Mouse (Mus musculus) c-Kit-positive CD71-positive TER-119-positive erythroid progenitor cells, embryonic 14.5 days (primary cell): ENCODE measurements at regions not wholly inside any gene's neighbourhood (a gene's known extent, or its start where the extent isn't known, plus 50 kb on each side); places are given as distances from the start of the nearest gene placed in this dataset.

Experiments used
- DNase-seq: peaks from one replicate; pipeline ENCODE4 v3.0.0-alpha.2; 2013; ENCODE audit warnings: low spot score

DNA sequence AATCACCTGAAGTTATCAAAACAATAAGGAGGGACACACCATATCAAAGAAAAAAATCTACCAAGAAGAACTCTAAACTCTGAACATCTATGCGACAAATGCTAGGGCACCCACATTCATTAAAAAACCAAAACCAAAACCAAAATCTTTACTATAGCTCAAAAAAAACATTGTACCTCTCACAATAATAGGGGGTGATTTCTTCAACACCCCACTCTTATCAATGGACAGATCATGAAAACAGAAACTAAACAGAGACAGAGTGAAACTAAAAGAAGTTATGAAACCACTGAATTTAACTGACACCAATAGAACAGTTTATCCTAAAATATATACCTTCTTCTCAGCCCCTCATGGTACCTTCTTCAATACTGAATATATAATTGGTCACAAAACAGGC, 1314.5 kb upstream of the Gm7489 start:
- DNase-seq, result no peak

DNA sequence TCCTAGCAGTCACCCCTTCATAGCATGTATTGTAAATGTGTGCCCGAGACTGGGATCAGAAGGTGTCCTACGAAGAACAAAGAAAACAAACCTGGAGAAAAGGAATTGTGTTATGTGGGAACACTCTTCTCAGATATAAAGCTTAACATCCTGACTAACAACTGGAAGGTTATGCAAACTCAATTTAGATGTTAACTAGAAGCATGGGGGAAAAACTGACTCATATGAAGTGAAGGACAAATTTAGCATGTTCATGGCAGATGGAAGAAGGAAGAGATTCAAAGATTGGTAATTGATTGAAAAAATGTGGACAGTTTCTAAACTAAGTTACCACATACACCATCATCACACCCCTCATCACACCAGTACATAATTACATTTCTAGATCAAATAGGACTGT, 1307.1 kb upstream of the Gm7489 start:
- DNase-seq, result no peak

- DNase-seq, result no peak
These were observed 1295.3 kb upstream of the Gm7489 start for GRCm38 (mm10) chr15:52589391-52589790.

DNA sequence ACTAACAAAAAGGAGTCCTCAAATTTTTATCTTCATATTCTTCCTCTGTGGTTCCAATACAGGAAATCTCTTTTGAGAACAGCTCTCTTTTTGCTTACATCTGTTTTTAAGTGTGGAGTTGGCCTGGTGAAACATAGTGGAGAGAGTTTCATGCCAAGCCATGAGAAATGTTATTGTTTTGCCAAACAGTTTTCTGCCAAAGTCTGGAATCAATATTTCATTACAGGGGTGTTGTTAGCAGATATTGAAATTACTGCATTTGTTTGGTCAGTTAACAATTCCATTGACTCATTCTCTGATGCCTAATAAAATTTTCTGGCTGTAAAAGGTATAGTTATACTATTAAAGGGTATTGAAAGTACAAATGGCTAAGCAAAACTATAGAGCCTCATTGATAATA, 1285.2 kb upstream of the Gm7489 start:
- DNase-seq, result no peak

DNA sequence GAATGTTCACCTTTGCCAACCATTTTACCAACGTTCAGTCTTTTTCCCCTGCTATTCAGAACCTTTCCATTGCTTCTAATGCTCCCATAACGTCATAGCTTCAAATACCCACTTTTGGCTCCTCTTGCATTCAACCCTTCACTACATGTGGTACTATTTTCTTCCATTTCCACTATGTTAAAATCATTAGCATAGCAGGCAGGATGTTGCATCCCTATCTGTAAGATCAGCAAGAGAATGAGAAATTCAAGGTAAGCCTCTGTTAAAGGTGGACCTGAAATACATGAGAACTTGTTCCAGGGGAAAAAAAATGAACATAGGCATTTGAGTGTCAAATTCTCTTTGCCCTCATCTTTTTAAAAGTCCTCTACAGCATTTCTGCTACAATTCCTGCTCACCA, 1284.7 kb upstream of the Gm7489 start:
- DNase-seq, result no peak

DNA sequence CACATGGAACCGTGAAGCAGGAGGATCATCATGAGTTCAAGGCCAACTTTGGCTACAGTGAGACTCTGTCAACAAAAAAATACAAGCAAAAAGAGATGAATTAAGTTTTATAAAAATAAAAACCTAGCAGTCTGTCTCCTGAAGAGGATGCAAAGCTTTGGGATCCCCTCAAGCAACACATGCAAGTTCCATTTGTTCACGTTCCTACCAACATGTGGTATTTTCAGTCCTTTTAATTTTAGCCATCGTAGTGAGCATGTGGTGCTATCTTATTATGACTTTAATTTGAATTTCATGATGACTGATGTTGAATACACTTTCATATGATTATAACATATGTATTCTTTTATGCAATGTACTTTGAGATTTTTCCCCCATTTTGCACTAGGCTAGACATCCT, 1244.9 kb upstream of the Gm7489 start:
- DNase-seq, result no peak

DNA sequence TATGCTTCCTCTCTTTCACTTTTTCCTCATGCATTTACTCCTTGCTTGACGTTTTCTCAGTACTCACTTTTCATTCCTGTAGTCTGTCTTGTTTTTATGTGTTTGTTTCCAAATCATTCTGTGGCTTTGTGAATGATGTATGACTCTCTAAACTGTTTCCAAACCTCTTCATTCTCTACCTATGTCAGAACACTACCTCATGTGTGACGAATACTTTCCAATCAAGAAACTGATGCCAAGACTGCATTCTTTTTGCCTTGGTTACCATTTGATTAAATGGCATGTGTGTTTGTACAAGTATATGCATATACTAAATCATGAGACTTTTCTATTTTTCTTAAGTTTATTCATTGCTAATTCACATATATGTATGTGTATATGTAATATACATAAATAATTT, 1238.7 kb upstream of the Gm7489 start:
- DNase-seq, result no peak

GRCm38 (mm10) chr15:52657916-52658315, 1226.8 kb upstream of the Gm7489 start:
- no peak for DNase-seq
